Mouse (Mus musculus) cortical plate, adult 2 months (tissue): Measurements from ENCODE around the gene Snrk.

Experiments used
- CTCF ChIP-seq: fragments of 200-500 bp; IDR thresholded peaks from 2 replicates; pipeline ENCODE4 v1.5.1; 2011; ENCODE audit warnings: mild to moderate bottlenecking, control low read depth, low read length; ENCODE audit not compliant: insufficient read depth; ENCODE audit errors: extremely low read depth
- POLR2A ChIP-seq: fragments of 200-500 bp; IDR thresholded peaks from 2 replicates; pipeline ENCODE4 v1.6.1; 2011; ENCODE audit warnings: mild to moderate bottlenecking, low read length, control low read depth; ENCODE audit not compliant: insufficient read depth; ENCODE audit errors: extremely low read depth

DNA sequence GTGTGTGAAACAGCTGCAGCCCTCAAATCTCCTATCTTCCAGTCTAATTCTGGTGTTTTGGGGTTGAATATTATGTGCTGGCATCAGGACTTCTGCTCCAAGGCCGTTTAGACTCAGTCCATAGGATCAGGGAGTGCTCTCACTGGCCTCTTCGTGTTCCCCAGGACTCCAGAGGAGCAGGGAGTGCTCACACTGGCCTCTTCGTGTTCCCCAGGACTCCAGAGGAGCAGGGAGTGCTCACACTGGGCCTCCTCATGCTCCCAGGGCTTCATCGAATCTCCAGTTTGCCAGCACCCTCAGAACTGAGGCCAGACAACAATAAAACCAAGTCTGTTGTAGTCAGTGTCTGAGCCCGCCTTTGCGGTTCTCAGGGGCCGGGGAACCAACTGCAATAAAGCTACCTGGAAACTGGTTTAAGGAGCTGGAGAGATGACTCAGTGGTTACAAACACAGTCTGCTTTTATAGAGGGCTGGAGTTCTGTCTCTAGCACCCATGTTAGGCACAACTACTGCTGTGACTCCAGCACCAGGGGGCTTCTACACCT lies 12.7 kb upstream of the Snrk start:
- TF ChIP-seq POLR2A (no peak), CTCF (no peak)
